ENCODE assay signal across 7 mouse cellular contexts in the genomic region with DNA sequence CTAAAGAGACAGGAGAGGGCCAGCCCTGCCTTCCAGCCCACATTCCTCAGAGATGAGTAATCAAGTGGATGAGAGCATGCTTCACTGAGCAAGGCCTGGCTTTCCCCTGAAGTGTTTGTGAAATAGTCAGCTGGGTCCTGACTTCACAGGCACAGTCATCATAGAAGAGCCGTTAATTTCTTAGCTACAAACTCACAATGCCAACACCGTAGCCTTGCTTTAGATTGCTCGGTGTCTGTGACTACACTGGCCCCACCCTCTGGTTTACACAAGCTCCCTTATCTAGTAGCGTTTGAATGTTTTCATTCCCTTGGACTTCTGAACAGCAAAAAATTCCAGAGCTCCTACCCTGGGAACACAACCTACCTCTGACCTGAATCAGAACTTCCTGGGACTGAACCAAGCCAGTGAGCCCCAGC. TPM values are rescaled to one million over a fixed set of nuclear protein-coding genes. Genes with fewer than 3 reads are reported as not detected.
DNase-seq lines count a peak whose midpoint lies in the region.

No protein-coding gene starts in this region.

- DNase-seq in ES-CJ7 (ENCODE audit: low read depth, low spot score): peak; percentile 14
- peak; percentile 54 for DNase-seq in ZHBTc4 (ENCODE audit: low read depth, low spot score)
- DNase-seq in heart, adult 8-10 months (ENCODE audit: low spot score): peak; percentile 48
- peak; percentile 53 to 80 for DNase-seq in kidney, postnatal 36 days
- peak; percentile 84 for DNase-seq in retina, postnatal 1 day
- DNase-seq in left cerebral cortex, adult 18-20 months (ENCODE audit: low spot score in 2 of 2): no peak
- DNase-seq in right cerebral cortex, postnatal 36 days (ENCODE audit: low spot score in 2 of 2): no peak

RNA-seq across cellular contexts. Expression of gene Pkp2, which starts 11.4 kb away (rescaled TPM):
- 100 to 1,000 TPM; 140 to 155 (median 148) TPM for total RNA-seq in heart, adult 8-10 months (2022)
- total RNA-seq in left cerebral cortex, adult 18-20 months (2021): 1 to 10 TPM; 6.4 to 7.5 TPM

Comparison
In these comparisons a context has a peak if more than half of its experiments do, and no peak if none do; other contexts are left out.
1. DNase-seq: peak in ES-CJ7 (single experiment), ZHBTc4 (single experiment), heart, adult 8-10 months (single experiment), kidney, postnatal 36 days (2 of 2) and retina, postnatal 1 day (single experiment); none in left cerebral cortex, adult 18-20 months (0 of 2) and right cerebral cortex, postnatal 36 days (0 of 2).
2. RNA of gene Pkp2, which starts 11.4 kb away (total RNA-seq): 140 to 155 TPM in heart, adult 8-10 months; 6.4 to 7.5 TPM in left cerebral cortex, adult 18-20 months; every median in the first group is over 10 times any median in the second.